ENCODE assay signal across 8 mouse cellular contexts in the genomic region with DNA sequence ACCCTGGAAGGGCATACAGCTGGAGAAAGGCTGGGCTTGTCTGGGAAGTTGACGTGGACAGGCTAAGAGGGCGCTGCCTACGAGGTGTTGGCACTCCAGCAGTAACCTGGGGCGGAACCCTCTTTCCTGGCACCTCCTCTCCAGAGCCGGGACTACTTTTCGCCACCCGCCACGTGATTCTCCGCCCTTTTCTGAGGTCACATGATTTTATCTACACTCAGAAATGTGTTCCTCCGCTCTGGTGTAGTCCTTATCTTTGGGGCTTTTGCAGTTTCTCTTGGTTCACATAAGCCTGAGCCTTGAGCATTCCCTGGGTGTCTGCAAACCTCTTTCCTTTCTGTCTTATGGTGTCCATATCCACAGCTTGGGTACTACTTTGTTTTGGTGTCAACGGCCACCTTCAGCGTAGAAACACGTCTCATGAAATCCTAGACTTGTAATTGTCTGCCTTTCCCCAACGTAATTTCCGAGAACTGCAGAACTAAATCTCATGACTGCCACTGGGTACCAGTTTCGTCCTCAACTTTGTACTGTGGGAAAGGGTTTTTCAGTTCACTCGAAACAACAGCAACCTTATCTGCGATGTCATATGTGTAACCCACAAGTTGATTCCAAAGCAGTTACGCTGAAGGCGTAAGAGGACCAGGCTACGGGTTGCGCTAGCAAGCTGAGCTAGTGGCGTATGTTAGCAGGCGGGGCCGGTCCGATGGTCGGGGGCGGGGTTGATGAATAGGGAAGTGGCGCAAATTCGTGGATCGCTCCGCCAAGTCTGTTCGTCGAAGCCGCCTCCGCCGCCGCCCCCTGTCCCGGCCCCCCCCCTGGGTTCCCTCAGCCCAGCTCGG. TPM values are rescaled to one million over a fixed set of nuclear protein-coding genes. Genes with fewer than 3 reads are reported as not detected.
DNase-seq lines count a peak whose midpoint lies in the region; ATAC-seq and TF ChIP-seq lines count a peak whose summit lies in the region.

A gene (plus strand): TSS at position 294 of the 842 bp plus-strand sequence.

- H3K36me3 ChIP-seq in forebrain, embryonic 10.5 days (replicated peaks): peaks cover 62% of the 10 kb centered on the region
- peaks cover 55% of the 10 kb centered on the region for H3K36me3 ChIP-seq in heart, embryonic 15.5 days
- peaks cover 48% of the 10 kb centered on the region for H3K36me3 ChIP-seq in liver, embryonic 14.5 days (replicated peaks; ENCODE audit: control insufficient read depth, insufficient read depth, low read depth)
- H3K36me3 ChIP-seq in neural tube, embryonic 11.5 days (ENCODE audit: control insufficient read depth, insufficient read depth, low read length): peaks cover 10% of the 10 kb centered on the region
- H3K36me3 ChIP-seq in stomach, postnatal 0 days (ENCODE audit: control insufficient read depth, insufficient read depth, low read length): peaks cover 19% of the 10 kb centered on the region

- WGBS in forebrain, embryonic 10.5 days: under 1% methylated on average over 40 of the region's 40 CpGs
- under 1% methylated on average over 40 of the region's 40 CpGs for WGBS in heart, embryonic 15.5 days
- WGBS in liver, embryonic 14.5 days (ENCODE audit: insufficient replicate concordance): under 1% methylated on average over 40 of the region's 40 CpGs
- WGBS in neural tube, embryonic 11.5 days: under 1% methylated on average over 40 of the region's 40 CpGs
- under 1% methylated on average over 40 of the region's 40 CpGs for WGBS in stomach, postnatal 0 days

- peak within 1 kb of the TSS; percentile 93 for H3K27ac ChIP-seq in forebrain, embryonic 10.5 days
- peak within 1 kb of the TSS; percentile 96 for H3K27ac ChIP-seq in heart, embryonic 15.5 days
- peak within 1 kb of the TSS; percentile 92 for H3K27ac ChIP-seq in liver, embryonic 14.5 days
- H3K27ac ChIP-seq in neural tube, embryonic 11.5 days (ENCODE audit: low read depth, low read length): peak within 1 kb of the TSS; percentile 66
- H3K27ac ChIP-seq in stomach, postnatal 0 days (replicated peaks): peak within 1 kb of the TSS; percentile 95

- peak; percentile 75 for ATAC-seq in heart, embryonic 15.5 days (replicated peaks; ENCODE audit: insufficient number of reproducible peaks, insufficient read depth, low FRiP score, low read depth)
- ATAC-seq in liver, embryonic 14.5 days (ENCODE audit: insufficient read depth): peak; percentile 75
- peak; percentile 55; the same call in 1 of the 2 replicates for ATAC-seq in neural tube, embryonic 11.5 days (ENCODE audit: insufficient read depth, low FRiP score, low TSS enrichment)
- peak; percentile 77 for ATAC-seq in stomach, postnatal 0 days (ENCODE audit: low FRiP score, low TSS enrichment)

- H3K27me3 ChIP-seq in forebrain, embryonic 10.5 days (ENCODE audit: poor library complexity, severe bottlenecking): no peaks in the 10 kb centered on the region
- no peaks in the 10 kb centered on the region for H3K27me3 ChIP-seq in heart, embryonic 15.5 days
- H3K27me3 ChIP-seq in liver, embryonic 14.5 days (ENCODE audit: control insufficient read depth, insufficient read depth, low read length): no peaks in the 10 kb centered on the region
- no peaks in the 10 kb centered on the region for H3K27me3 ChIP-seq in neural tube, embryonic 11.5 days (ENCODE audit: control insufficient read depth, insufficient read depth, low read length)
- H3K27me3 ChIP-seq in stomach, postnatal 0 days (ENCODE audit: control insufficient read depth, insufficient read depth, low read length): no peaks in the 10 kb centered on the region

- peak; percentile 89 to 95 for DNase-seq in CD8-positive naive resting alpha-beta T cell, adult 2 months (ENCODE audit: low read depth in 2 of 2, low spot score in 2 of 2)
- DNase-seq in c-Kit-positive CD71-negative TER-119-negative erythroid progenitor cells, embryonic 14.5 days (ENCODE audit: low read depth): peak; percentile 96
- peak; percentile 95 for DNase-seq in forebrain, embryonic 10.5 days (ENCODE audit: extremely low spot score, low spot score)
- DNase-seq in kidney, postnatal 25 days: peak; percentile 99
- DNase-seq in liver, embryonic 14.5 days (ENCODE audit: low read depth in 3 of 3, low spot score in 3 of 3): peak; percentile 95 to 96 (median 96)
- peak; percentile 94 for DNase-seq in neural tube, embryonic 11.5 days (ENCODE audit: low spot score)
- peak; percentile 97 for DNase-seq in stomach, postnatal 0 days (ENCODE audit: low spot score)

- TF ChIP-seq CTCF in liver, embryonic 14.5 days (IDR thresholded peaks at IDR 0.05; ENCODE audit: low read depth): peak; percentile 40
- TF ChIP-seq CTCF in stomach, postnatal 0 days (IDR thresholded peaks at IDR 0.05; ENCODE audit: low read depth): peak; percentile 39

- H3K9me3 ChIP-seq in forebrain, embryonic 10.5 days: no peaks in the 10 kb centered on the region
- no peaks in the 10 kb centered on the region for H3K9me3 ChIP-seq in heart, embryonic 15.5 days (replicated peaks)
- no peaks in the 10 kb centered on the region for H3K9me3 ChIP-seq in liver, embryonic 14.5 days (ENCODE audit: control insufficient read depth, low read length)
- H3K9me3 ChIP-seq in neural tube, embryonic 11.5 days (ENCODE audit: control insufficient read depth, low read length): no peaks in the 10 kb centered on the region
- H3K9me3 ChIP-seq in stomach, postnatal 0 days (ENCODE audit: control insufficient read depth, low read length): no peaks in the 10 kb centered on the region

- peak; percentile 72 for TF ChIP-seq EP300 in liver, embryonic 14.5 days (IDR thresholded peaks at IDR 0.05; ENCODE audit: low read depth)
- peak; percentile 66 for TF ChIP-seq EP300 in stomach, postnatal 0 days (optimal IDR thresholded peaks at IDR 0.05)

- peak within 1 kb of the TSS; percentile 80 for H3K4me2 ChIP-seq in heart, embryonic 15.5 days
- peak within 1 kb of the TSS; percentile 85 for H3K4me2 ChIP-seq in liver, embryonic 14.5 days (ENCODE audit: low read depth)
- peak within 1 kb of the TSS; percentile 59 for H3K4me2 ChIP-seq in neural tube, embryonic 11.5 days (ENCODE audit: low read depth)
- H3K4me2 ChIP-seq in stomach, postnatal 0 days (replicated peaks; ENCODE audit: low read depth): peak within 1 kb of the TSS; percentile 70

- H3K9ac ChIP-seq in heart, embryonic 15.5 days: peak within 1 kb of the TSS; percentile 81
- peak within 1 kb of the TSS; percentile 78 for H3K9ac ChIP-seq in liver, embryonic 14.5 days (replicated peaks)
- H3K9ac ChIP-seq in neural tube, embryonic 11.5 days (ENCODE audit: low read length): peak within 1 kb of the TSS; percentile 75
- H3K9ac ChIP-seq in stomach, postnatal 0 days (ENCODE audit: low read length): peak within 1 kb of the TSS; percentile 90

- peaks cover 27% of the 10 kb centered on the region for H3K4me1 ChIP-seq in forebrain, embryonic 10.5 days
- peaks cover 27% of the 10 kb centered on the region for H3K4me1 ChIP-seq in heart, embryonic 15.5 days (replicated peaks)
- peaks cover 14 to 16% of the 10 kb centered on the region in 2 experiments for H3K4me1 ChIP-seq in liver, embryonic 14.5 days (replicated peaks; ENCODE audit: control insufficient read depth in 2 of 2, insufficient read depth in 2 of 2, low read length in 1 of 2)
- H3K4me1 ChIP-seq in neural tube, embryonic 11.5 days (ENCODE audit: control insufficient read depth, insufficient read depth, low read length): peaks cover 7% of the 10 kb centered on the region
- no peaks in the 10 kb centered on the region; the same call in 1 of the 2 replicates for H3K4me1 ChIP-seq in stomach, postnatal 0 days (replicated peaks; ENCODE audit: control insufficient read depth, insufficient read depth)

- peak within 1 kb of the TSS; percentile 85 for H3K4me3 ChIP-seq in forebrain, embryonic 10.5 days
- H3K4me3 ChIP-seq in heart, embryonic 15.5 days: peak within 1 kb of the TSS; percentile 72
- H3K4me3 ChIP-seq in liver, embryonic 14.5 days (ENCODE audit: insufficient read depth in 1 of 2, low read depth in 2 of 2, low read length in 2 of 2): peak within 1 kb of the TSS; percentile 66 to 98
- peak within 1 kb of the TSS; percentile 61 for H3K4me3 ChIP-seq in neural tube, embryonic 11.5 days (ENCODE audit: low read depth, low read length)
- peak within 1 kb of the TSS; percentile 73 for H3K4me3 ChIP-seq in stomach, postnatal 0 days (ENCODE audit: low read depth, low read length)

RNA-seq across cellular contexts. Expression of the gene that starts here (rescaled TPM):
- 318 and 331 TPM in 2 replicates for polyA plus RNA-seq in forebrain, embryonic 10.5 days (2016; fragmentation: Nextera tagmentation; extraction: Ambion mirVana)
- 402 and 455 TPM in 2 replicates for polyA plus RNA-seq in heart, embryonic 15.5 days (2015; fragmentation: Nextera tagmentation; extraction: Ambion mirVana)
- polyA plus RNA-seq in liver, embryonic 14.5 days (2012; rRNA removed): 134 and 140 TPM in 2 replicates
- polyA plus RNA-seq in liver, embryonic 14.5 days (2014; fragmentation: Nextera tagmentation; extraction: Ambion mirVana): 296 and 300 TPM in 2 replicates
- 530 and 552 TPM in 2 replicates for polyA plus RNA-seq in neural tube, embryonic 11.5 days (2014; fragmentation: Nextera tagmentation; extraction: Ambion mirVana)
- polyA plus RNA-seq in stomach, postnatal 0 days (2015; fragmentation: Nextera tagmentation; extraction: Ambion mirVana): 536 and 544 TPM in 2 replicates

Comparison
In these comparisons a context has a peak if more than half of its experiments do, and no peak if none do; other contexts are left out.
1. Peak in every context shown above with its lines: DNase-seq, ATAC-seq, H3K4me3 ChIP-seq and H3K27ac ChIP-seq.